Mouse (Mus musculus) gastrocnemius, postnatal 4 days (tissue): Measurements from ENCODE around the gene Fkbp15. TPM values are rescaled to one million over a fixed set of nuclear protein-coding genes. Genes with fewer than 3 reads are reported as not detected.
A peak's percentile ranks its signal among the peaks of the same experiment; 100 is the strongest.

Experiments
- DNase-seq, 2 experiments: peaks; one replicate each; pipeline ENCODE4 v3.0.0; 2021 to 2022; ENCODE audit warnings: low spot score in 2 of 2, mixed read lengths in 2 of 2
- long read RNA-seq, 2 experiments: library from polyadenylated mRNA; stranded (forward); transcript quantifications; one replicate each; pipeline ENCODE4 v2.0.0; 2021
- total RNA-seq, 2 experiments: library from RNA; stranded (reverse); gene quantifications; 2 replicates each; pipeline ENCODE4 v1.2.3; 2021

Fkbp15 gene
- total RNA-seq, result 10 to 100 TPM; 26.7 to 28.5 TPM
- long read RNA-seq, experiment 1, full-length matches to known transcripts, result 14 of 26 reads
- long read RNA-seq, experiment 1, partial matches to known transcripts, result 7 of 26 reads
- long read RNA-seq, experiment 1, other reads (novel, unspliced or antisense), result 5 of 26 reads
- long read RNA-seq, experiment 2, full-length matches to known transcripts, result 12 of 35 reads
- long read RNA-seq, experiment 2, partial matches to known transcripts, result 13 of 35 reads
- long read RNA-seq, experiment 2, other reads (novel, unspliced or antisense), result 10 of 35 reads

DNA sequence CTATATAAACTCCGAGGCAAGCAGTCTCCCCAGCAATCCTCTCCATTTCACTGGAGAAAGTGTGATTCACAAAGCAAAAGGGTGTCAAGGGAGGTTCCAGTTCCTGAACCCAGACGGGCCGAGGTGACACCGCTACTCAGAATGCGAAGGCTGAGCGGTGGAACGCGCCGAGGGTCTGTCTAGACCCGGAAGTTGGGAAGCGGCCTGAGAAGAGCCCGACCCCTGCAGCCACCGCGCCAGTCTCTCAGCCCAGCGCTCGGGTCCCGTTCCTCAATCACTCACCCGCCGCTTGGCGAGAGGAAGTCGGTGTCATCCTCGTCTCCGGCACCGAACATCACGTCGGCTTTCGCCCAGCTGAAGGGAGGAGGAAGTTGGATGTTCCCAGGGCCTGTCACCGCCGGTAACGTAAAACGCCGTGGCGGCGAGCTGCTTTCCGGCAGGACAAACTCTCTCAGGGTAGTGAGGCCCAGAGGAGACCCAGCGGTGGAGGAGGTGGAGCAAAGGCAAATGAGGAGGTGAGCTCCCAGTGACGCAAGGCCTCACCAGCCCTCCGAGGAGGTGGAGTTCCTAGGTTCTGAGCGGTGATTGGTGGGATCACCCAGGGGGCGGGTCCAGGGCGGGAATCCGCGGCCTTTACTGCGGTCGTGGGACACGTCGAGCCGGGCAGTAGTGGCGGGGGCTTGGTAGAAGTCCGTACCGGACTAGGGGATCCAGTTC is at the start of gene Fkbp15, which contains the start of gene Slc31a1:
Gene Fkbp15 (minus strand): TSS at position 461 of the 717 bp plus-strand sequence.
Gene Slc31a1 (plus strand): TSS at position 640 of the 717 bp plus-strand sequence.
- DNase-seq, result peak; percentile 90 to 94

DNA sequence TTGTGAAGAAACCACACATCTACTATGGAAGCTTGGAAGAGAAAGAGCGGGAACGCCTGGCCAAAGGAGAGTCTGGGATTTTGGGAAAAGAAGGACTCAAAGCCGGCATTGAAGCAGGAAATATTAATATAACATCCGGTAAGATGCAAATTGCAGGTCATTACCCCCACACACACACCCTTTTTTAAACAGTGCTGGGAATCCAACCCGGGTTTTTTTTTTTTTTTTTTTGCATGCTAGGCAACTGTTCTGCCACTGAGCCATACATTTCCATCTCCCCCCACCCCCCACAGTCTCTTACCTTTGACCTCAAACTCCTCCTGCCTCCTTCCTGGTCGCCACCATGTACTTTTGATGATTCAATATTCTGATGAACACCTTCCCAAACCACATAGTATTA is 49.3 kb upstream of the Fkbp15 start:
- no peak for DNase-seq

- peak; percentile 85 to 97 for DNase-seq
Measured at GRCm38 (mm10) chr4:62408601-62409282, 48.4 kb upstream of the Fkbp15 start, which contains the start of the genes Cdc26 and Prpf4. Gene Cdc26 (minus strand): TSS chr4:62408642. Gene Prpf4 (plus strand): TSS chr4:62408797.

DNA sequence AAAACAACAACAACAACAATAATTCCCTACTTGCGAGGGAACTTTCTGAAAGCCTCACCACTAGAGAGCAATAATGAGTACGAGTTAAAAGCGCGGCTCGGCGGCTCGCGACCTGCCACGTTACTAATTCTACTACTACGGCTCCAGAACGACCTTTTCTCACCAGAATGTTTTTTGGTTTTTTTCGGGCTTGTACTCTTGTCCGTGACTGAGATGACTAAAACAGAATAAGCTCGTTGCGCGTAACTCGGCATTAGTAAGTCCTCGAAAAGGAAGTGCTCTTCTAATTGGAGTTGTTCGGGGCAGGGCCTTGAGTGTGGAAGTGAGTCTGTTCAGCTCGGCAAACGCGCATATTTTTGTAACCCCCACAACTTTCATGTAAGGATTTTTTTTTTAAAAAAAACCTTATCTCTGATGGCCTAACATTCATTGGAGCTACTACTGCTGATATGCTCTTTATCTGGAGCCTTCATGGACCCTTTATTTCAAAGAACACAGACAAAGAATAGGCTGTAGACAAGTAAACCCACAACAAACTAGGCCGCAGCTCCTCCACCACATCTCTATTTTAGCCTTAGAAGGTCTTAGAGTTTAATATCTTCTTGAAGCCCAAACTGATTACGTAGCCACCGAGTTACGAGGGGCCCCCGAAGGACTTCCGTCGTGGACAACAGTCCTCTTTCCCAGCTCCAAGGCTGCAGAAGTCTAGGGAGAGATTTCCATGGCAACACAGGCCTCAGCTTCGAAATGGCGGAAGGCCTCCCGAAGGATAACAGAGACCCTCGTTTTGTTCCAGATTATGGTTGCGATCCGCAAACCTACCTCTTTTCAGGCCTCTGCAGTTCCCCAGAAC is 47.6 kb upstream of the Fkbp15 start:
- DNase-seq, result peak in 1 of 2 experiments; percentile 51

DNA sequence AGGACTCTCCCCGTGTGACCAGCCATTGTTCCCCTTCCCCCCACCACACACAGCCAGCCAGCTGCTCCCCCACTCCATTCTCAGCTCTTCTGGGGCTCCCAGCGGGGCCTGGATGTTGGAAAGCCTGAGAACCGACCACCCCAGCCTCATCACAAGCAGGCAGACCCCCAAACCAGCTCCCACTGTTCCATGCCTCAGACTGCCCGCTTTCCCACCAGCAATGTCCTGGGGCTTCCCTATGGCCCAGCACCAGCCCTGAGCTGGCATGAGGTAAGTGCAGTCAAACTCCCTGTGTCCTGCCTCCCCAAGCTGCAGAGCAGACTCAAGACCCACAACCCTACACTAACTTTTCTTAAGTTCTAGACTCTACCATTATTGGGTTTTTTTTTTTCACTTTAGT is 45.8 kb upstream of the Fkbp15 start:
- no peak for DNase-seq

GRCm38 (mm10) chr4:62398956-62399355 is 38.6 kb upstream of the Fkbp15 start:
- DNase-seq, result no peak

- no peak for DNase-seq
Measured at GRCm38 (mm10) chr4:62397616-62398365, 37.4 kb upstream of the Fkbp15 start.

DNA sequence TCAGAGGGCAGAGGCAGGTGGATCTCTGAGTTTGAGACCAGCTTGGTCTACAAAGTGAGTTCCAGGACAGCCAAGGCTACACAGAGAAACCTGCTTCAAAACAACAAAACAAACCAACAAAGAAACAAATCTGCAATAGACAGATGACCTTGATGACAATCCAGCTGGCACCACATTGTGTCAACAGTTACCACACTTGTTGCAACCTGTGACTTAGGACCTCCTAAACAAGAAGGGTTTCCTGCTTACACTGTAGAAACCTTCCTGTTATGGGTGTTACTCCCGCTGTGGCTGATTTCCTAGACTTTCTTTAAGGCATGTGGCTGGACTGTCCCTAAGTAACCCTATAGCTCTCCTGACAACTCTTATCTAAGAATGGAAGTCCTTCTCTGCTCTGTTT is 35.5 kb upstream of the Fkbp15 start:
- no peak for DNase-seq

DNA sequence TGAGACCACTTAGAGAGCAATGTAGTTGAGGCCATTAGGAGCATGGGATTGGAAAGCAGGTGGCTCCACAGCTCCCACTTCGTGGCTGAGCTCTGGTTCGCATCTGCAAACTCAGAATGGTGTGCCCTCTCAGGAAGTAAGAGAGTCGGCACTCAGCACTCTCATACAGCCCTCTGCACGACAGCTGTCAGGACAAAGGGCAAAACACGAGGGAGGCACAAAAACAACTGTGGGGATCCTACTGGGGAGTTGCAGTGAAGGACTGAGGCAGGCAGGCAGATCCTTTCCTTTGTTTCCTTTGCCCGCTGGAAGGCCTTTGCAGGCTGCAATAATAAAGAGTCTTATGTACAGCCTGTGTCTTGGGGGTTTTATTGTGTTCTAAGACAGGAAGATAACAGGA is 33.1 kb upstream of the Fkbp15 start:
- no peak for DNase-seq

DNA sequence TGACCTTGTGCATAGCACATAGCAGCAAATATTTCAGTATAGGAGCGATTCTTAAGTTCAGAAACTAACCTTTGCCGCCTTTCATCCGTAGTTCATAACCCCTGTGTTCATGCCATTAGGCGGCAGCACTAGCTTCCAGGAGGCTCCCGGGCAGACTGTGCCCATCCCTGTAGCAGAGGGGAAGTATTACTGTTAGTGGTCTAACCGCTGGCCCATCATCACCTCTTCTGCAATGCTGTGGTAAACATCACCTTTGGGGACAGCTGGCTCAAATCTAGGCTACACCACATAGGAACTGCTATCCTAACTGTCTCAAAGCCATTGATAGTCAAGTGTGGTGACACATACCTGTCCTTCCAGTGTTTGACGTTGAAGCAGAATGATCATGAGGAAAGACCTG is 31.5 kb upstream of the Fkbp15 start:
- DNase-seq, result no peak

DNA sequence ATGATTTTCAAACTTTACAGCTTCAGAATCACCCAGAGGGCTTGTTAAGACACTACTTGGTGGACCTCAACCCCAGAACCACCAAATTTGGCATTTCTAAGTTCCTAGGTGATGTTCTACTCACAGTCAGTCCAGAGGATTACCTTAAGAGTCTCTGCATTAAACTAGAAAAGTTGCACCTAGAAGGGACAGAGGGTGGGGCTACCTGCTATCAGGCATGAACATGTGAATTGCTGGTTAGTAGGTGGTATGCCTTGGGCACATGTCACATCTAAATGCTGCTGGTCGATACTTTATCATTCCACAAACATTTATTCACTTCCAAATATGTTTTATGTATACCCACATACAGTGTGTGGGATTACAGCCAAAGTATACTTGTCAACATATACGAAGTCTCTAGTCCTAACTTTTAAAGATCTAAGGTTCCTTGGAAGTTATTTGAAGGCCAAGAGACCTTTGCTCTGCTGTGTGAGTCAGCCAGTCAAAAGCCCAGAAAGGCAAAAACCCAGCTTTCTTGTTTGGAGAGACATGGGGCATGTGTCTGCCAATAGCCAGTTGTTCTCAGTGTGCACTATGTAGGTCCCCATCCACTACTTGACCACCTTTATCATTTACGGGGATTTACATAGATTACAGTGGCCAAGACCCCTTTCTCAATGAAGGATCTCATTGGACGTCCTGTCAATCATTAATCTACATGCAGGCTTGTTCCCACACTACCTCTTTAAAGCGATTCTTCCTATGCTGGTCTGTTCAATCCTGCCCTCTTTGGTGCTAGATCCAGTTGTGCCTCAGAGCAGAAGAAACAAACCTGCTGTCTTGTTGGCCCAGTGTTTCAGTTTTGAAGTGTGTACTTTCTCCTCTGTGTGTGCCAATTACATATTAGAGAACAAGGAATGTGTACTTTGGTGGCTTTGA is 29.5 kb upstream of the Fkbp15 start:
- DNase-seq, result no peak

DNA sequence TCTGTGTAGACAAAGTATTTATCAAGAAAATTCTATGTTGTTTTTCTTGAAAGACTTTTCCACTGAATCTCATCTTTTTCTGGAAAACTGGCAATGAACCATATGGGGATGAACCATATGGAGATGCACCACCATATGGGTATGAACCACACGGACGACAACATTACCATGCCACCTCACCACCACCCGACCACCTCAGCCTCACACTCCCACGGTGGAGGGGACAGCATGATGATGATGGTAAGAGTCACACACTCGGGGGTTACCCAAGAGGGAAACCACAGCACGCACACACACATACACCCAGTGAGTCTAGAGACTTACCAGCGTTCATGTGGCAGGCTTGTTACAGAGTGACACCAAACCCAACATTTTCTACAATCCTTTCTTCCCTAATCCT is 25.1 kb upstream of the Fkbp15 start:
- DNase-seq, result no peak

DNA sequence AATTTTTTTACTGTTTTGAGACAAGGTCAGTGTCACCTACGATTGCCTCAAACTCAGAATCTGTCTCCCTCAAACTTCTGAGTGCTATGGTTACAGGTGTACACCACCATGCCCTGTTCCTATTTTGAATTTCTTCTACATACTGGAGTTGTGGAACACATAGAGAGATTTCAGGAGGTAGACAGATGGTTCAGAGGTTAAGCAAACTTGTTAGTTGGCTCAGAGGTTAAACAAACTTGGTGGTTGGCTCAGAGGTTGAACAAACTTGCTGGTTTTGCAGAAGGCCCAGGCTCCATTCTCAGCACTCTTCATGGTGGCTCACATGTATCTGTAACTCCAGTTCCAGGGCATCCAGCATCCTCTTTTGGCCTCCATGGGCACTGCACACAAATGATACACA is 23.8 kb upstream of the Fkbp15 start:
- no peak for DNase-seq

- no peak for DNase-seq
Measured at GRCm38 (mm10) chr4:62383752-62384151, 23.4 kb upstream of the Fkbp15 start.

GRCm38 (mm10) chr4:62383207-62383606 is 22.9 kb upstream of the Fkbp15 start:
- DNase-seq, result no peak

DNA sequence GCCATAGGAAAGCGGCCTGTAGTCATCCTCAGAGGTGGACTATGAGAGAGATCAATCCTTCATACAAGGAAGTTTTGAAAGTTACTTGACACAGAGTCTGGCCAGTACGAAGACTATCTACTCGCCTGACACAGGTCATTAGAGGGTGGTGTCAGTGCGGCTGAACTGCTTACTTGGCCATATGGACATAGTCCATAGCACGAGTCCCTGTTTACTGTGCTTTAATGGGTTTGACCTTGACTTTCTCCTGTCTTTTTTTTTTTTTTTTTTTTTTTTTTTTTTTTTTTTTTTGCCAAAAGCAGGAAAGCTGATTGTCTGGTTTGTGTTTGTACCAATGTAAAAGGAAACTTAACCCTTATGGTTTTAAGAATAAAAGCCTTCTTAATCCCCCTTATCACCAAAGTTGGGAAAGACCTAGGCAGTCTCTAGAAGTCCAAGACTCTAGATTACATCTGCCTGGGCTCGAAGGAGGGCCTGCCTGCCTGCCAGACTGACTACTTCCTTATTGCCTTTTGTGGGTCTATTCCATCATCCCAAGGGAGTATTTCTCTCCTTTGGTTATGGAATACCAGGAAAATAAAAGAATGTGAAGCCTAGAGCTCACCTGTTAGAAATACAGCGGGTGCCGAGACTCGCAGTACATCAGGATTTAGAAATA is 19.5 kb upstream of the Fkbp15 start:
- DNase-seq, result no peak

DNA sequence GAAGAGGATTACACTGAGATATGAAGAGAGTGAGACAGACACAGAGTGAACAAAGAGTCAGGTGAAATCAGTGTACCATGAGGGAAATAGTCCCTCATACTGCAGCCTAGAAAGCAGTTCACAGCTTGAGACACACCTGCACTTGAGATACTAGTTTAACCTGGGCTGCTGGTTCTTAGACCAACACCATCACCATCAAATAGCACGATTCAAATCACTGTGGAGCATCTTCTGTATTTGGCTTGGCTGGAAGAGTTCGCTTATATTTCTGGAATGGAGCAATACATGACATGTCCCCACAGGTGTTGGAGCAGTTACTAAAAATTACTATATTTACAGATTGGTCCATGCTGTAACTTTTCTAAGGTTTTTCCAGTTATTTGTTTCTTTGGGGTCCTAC is 15.8 kb upstream of the Fkbp15 start:
- DNase-seq, result no peak

DNA sequence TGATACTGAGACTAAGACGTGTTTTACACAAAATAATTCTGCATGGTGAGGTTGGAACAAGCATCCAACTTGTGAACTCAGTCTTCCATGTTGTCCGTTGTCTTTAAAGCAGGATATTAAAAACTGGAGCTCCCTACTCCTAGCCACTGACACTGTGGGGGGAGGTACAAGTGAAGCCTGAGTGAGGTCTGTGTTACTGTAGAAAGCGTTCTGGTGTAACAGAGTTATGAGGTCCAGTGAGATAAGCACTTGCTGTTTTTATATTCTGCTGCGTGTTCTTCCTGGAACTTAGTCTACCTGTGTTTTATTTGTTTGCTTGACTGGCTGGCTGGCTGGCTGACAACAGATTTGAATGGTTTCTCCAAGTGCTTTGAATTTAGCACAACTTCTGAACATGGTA is 14.0 kb upstream of the Fkbp15 start:
- no peak for DNase-seq

- DNase-seq, result no peak
Measured at GRCm38 (mm10) chr4:62373668-62374067, 13.3 kb upstream of the Fkbp15 start.
